Mouse (Mus musculus) heart, embryonic 12.5 days (tissue): ENCODE measurements around the gene Dop1b. TPM values are rescaled to one million over a fixed set of nuclear protein-coding genes. Genes with fewer than 3 reads are reported as not detected.

Experiments used
- ATAC-seq: fragments of 200-750 bp; cut with Nextera tagmentation; 2 replicates; pipeline ENCODE4 v1.8.0; 2017; ENCODE audit warnings: moderate TSS enrichment, moderate library complexity; ENCODE audit not compliant: insufficient number of reproducible peaks, low FRiP score
- H3K27ac ChIP-seq: fragments of 300-500 bp; sonication (generic); 2 replicates; pipeline ENCODE4 v1.5.1; 2016; ENCODE audit warnings: mild to moderate bottlenecking, moderate library complexity; ENCODE audit not compliant: poor library complexity, severe bottlenecking
- H3K27me3 ChIP-seq: fragments of 300-500 bp; sonication (generic); replicated peaks from 2 replicates; pipeline ENCODE4 v1.6.1; 2016; ENCODE audit warnings: mild to moderate bottlenecking, moderate library complexity
- H3K36me3 ChIP-seq: fragments of 300-500 bp; sonication (generic); 2 replicates; pipeline ENCODE4 v1.6.1; 2016; ENCODE audit warnings: mild to moderate bottlenecking, moderate library complexity
- H3K4me1 ChIP-seq: fragments of 300-500 bp; sonication (generic); replicated peaks from 2 replicates; pipeline ENCODE4 v1.6.1; 2016; ENCODE audit warnings: mild to moderate bottlenecking
- H3K4me2 ChIP-seq: fragments of 300-500 bp; sonication (generic); 2 replicates; pipeline ENCODE4 v1.6.1; 2016; ENCODE audit warnings: mild to moderate bottlenecking, moderate library complexity
- H3K4me3 ChIP-seq: fragments of 300-500 bp; sonication (generic); 2 replicates; pipeline ENCODE4 v1.5.1; 2016; ENCODE audit warnings: mild to moderate bottlenecking
- H3K9ac ChIP-seq: fragments of 300-500 bp; sonication (generic); 2 replicates; pipeline ENCODE4 v1.6.1; 2016; ENCODE audit warnings: mild to moderate bottlenecking, moderate library complexity
- H3K9me3 ChIP-seq: fragments of 300-500 bp; sonication (generic); replicated peaks from 2 replicates; pipeline ENCODE4 v1.6.1; 2016; ENCODE audit warnings: mild to moderate bottlenecking, moderate library complexity
- WGBS: fragments of 180-500 bp; shearing (Covaris S2); methylation state at CpG from one replicate; pipeline ENCODE4 v1.1.7; 2016; 5-methylcytosine and 5-hydroxymethylcytosine counted together
- polyA plus RNA-seq: library from polyadenylated mRNA; unstranded; fragments of >200 nt; fragmentation: Nextera tagmentation; extraction: Ambion mirVana; gene quantifications from 2 replicates; pipeline ENCODE4 v1.2.1, GENCODE M21; 2016

The Dop1b gene
- polyA plus RNA-seq, 1 experiment from 2014 or later: 9.2 TPM

- peaks cover 11% of the 10 kb centered on the region for H3K4me1 ChIP-seq
- 0 out of 2 replicates have a peak, but pooled peaks cover 3% of the 10 kb centered on the region for H3K9me3 ChIP-seq
- H3K36me3 ChIP-seq: no peaks in the 10 kb centered on the region
- ATAC-seq: peak; percentile 24
- no peak overlapping the region for H3K27ac ChIP-seq
- peak overlapping the region; percentile 64 for H3K4me3 ChIP-seq
- peak overlapping the region; percentile 91 for H3K4me2 ChIP-seq
- 8% methylated on average over 31 of the region's 31 CpGs for WGBS
- H3K27me3 ChIP-seq: peaks cover 10% of the 10 kb centered on the region
- peak overlapping the region; percentile 80 for H3K9ac ChIP-seq
Observed at GRCm38 (mm10) chr16:93712189-93712885, 633 bp downstream of the Dop1b start.

GRCm38 (mm10) chr16:93712966-93713365 is 1.3 kb downstream of the Dop1b start:
- 82% methylated on average over 7 of the region's 7 CpGs for WGBS
- peaks cover 6% of the 10 kb centered on the region for H3K27me3 ChIP-seq
- no peak for ATAC-seq
- H3K36me3 ChIP-seq: no peaks in the 10 kb centered on the region
- no peak overlapping the region for H3K9ac ChIP-seq
- H3K4me3 ChIP-seq: peak overlapping the region; percentile 64
- 0 out of 2 replicates have a peak, but pooled peaks cover 3% of the 10 kb centered on the region for H3K9me3 ChIP-seq
- peaks cover 12% of the 10 kb centered on the region for H3K4me1 ChIP-seq
- no peak overlapping the region for H3K27ac ChIP-seq
- H3K4me2 ChIP-seq: peak overlapping the region; percentile 91

- Histone ChIP-seq H3K4me2 (no peak overlapping the region), H3K4me1 (peaks cover 12% of the 10 kb centered on the region), H3K27me3 (peaks cover 6% of the 10 kb centered on the region), H3K9me3 (0 out of 2 replicates have a peak, but pooled peaks cover 3% of the 10 kb centered on the region), H3K27ac (no peak overlapping the region), H3K4me3 (no peak overlapping the region), H3K9ac (no peak overlapping the region), H3K36me3 (no peaks in the 10 kb centered on the region)
- ATAC-seq: no peak
- WGBS: 36% methylated on average over 5 of the region's 5 CpGs
Observed at GRCm38 (mm10) chr16:93714426-93714825, 2.7 kb downstream of the Dop1b start.

GRCm38 (mm10) chr16:93715826-93716225 is 4.1 kb downstream of the Dop1b start:
- no peak overlapping the region for H3K4me2 ChIP-seq
- H3K27ac ChIP-seq: no peak overlapping the region
- no peaks in the 10 kb centered on the region for H3K36me3 ChIP-seq
- WGBS: 77% methylated on average over 6 of the region's 6 CpGs
- peaks cover 6% of the 10 kb centered on the region for H3K27me3 ChIP-seq
- H3K9me3 ChIP-seq: 0 out of 2 replicates have a peak, but pooled peaks cover 3% of the 10 kb centered on the region
- no peak for ATAC-seq
- H3K9ac ChIP-seq: no peak overlapping the region
- H3K4me1 ChIP-seq: peaks cover 12% of the 10 kb centered on the region
- no peak overlapping the region for H3K4me3 ChIP-seq

GRCm38 (mm10) chr16:93717299-93717703 is 5.6 kb downstream of the Dop1b start:
- H3K9ac ChIP-seq: no peak overlapping the region
- peaks cover 12% of the 10 kb centered on the region for H3K4me1 ChIP-seq
- WGBS: 15% methylated on average over 5 of the region's 5 CpGs
- peak; percentile 78 for ATAC-seq
- H3K36me3 ChIP-seq: no peaks in the 10 kb centered on the region
- 0 out of 2 replicates have a peak, but pooled peaks cover 3% of the 10 kb centered on the region for H3K9me3 ChIP-seq
- H3K4me3 ChIP-seq: no peak overlapping the region
- peak overlapping the region; percentile 51 for H3K27ac ChIP-seq
- H3K4me2 ChIP-seq: no peak overlapping the region
- peaks cover 6% of the 10 kb centered on the region for H3K27me3 ChIP-seq

- no peaks in the 10 kb centered on the region for H3K9me3 ChIP-seq
- 77% methylated on average over 5 of the region's 5 CpGs for WGBS
- H3K9ac ChIP-seq: no peak overlapping the region
- H3K4me2 ChIP-seq: no peak overlapping the region
- ATAC-seq: no peak
- 0 out of 2 replicates have a peak, but pooled peaks cover 3% of the 10 kb centered on the region for H3K27me3 ChIP-seq
- H3K4me3 ChIP-seq: no peak overlapping the region
- no peaks in the 10 kb centered on the region for H3K36me3 ChIP-seq
- H3K27ac ChIP-seq: no peak overlapping the region
- peaks cover 7% of the 10 kb centered on the region for H3K4me1 ChIP-seq
Observed at GRCm38 (mm10) chr16:93721771-93722170, 10.1 kb downstream of the Dop1b start.

- Histone ChIP-seq H3K4me3 (no peak overlapping the region), H3K36me3 (no peaks in the 10 kb centered on the region), H3K4me2 (no peak overlapping the region), H3K9me3 (no peaks in the 10 kb centered on the region), H3K9ac (no peak overlapping the region), H3K27ac (no peak overlapping the region), H3K27me3 (0 out of 2 replicates have a peak, but pooled peaks cover 3% of the 10 kb centered on the region), H3K4me1 (no peaks in the 10 kb centered on the region; the same call in 1 of the 2 replicates)
- ATAC-seq: no peak
- WGBS: 55% methylated on average over 2 of the region's 2 CpGs
Observed at GRCm38 (mm10) chr16:93722476-93722875, 10.8 kb downstream of the Dop1b start.

- 63% methylated on average over 8 of the region's 8 CpGs for WGBS
- H3K4me1 ChIP-seq: 0 out of 2 replicates have a peak, but pooled peaks cover 7% of the 10 kb centered on the region
- H3K9ac ChIP-seq: no peak overlapping the region
- H3K4me3 ChIP-seq: no peak overlapping the region
- H3K27ac ChIP-seq: no peak overlapping the region
- no peaks in the 10 kb centered on the region for H3K36me3 ChIP-seq
- H3K9me3 ChIP-seq: no peaks in the 10 kb centered on the region
- no peak overlapping the region for H3K4me2 ChIP-seq
- H3K27me3 ChIP-seq: 0 out of 2 replicates have a peak, but pooled peaks cover 3% of the 10 kb centered on the region
- ATAC-seq: no peak
Observed at GRCm38 (mm10) chr16:93725417-93726144, 13.9 kb downstream of the Dop1b start.

GRCm38 (mm10) chr16:93726186-93726585 is 14.5 kb downstream of the Dop1b start:
- ATAC-seq: no peak
- no peak overlapping the region for H3K4me3 ChIP-seq
- H3K9ac ChIP-seq: no peak overlapping the region
- H3K4me2 ChIP-seq: no peak overlapping the region
- H3K4me1 ChIP-seq: peaks cover 12% of the 10 kb centered on the region
- H3K27me3 ChIP-seq: 0 out of 2 replicates have a peak, but pooled peaks cover 3% of the 10 kb centered on the region
- no peak overlapping the region for H3K27ac ChIP-seq
- 92% methylated on average over 4 of the region's 4 CpGs for WGBS
- no peaks in the 10 kb centered on the region for H3K36me3 ChIP-seq
- no peaks in the 10 kb centered on the region for H3K9me3 ChIP-seq

- H3K4me2 ChIP-seq: no peak overlapping the region
- WGBS: 72% methylated on average over 9 of the region's 9 CpGs
- H3K36me3 ChIP-seq: no peaks in the 10 kb centered on the region
- no peak overlapping the region for H3K9ac ChIP-seq
- peaks cover 17% of the 10 kb centered on the region for H3K4me1 ChIP-seq
- no peak overlapping the region for H3K4me3 ChIP-seq
- H3K27ac ChIP-seq: no peak overlapping the region
- no peaks in the 10 kb centered on the region for H3K27me3 ChIP-seq
- H3K9me3 ChIP-seq: no peaks in the 10 kb centered on the region
- no peak for ATAC-seq
Observed at GRCm38 (mm10) chr16:93728676-93729075, 17.0 kb downstream of the Dop1b start.
